Mouse (Mus musculus) brain, embryonic 14.5 days (tissue): ENCODE measurements at regions not wholly inside any gene's neighbourhood (a gene's known extent, or its start where the extent isn't known, plus 50 kb on each side); places are given as distances from the start of the nearest gene placed in this dataset.
"Not testable (repeated sequence)": the region's sequence is repeated elsewhere in the genome, so short reads cannot be mapped to it uniquely, and the experiment has no call there.

ENCODE experiments used
- DNase-seq: peaks from one replicate; pipeline ENCODE4 v3.0.0-alpha.2; 2011; ENCODE audit warnings: low read depth
- CTCF ChIP-seq: fragments of 200-500 bp; IDR thresholded peaks from 2 replicates; pipeline ENCODE4 v1.5.1; 2012; ENCODE audit warnings: inconsistent platforms, mild to moderate bottlenecking, moderate library complexity, borderline replicate concordance; ENCODE audit not compliant: insufficient read depth, insufficient read length; ENCODE audit errors: extremely low read depth
- POLR2A ChIP-seq: fragments of 200-500 bp; IDR thresholded peaks from 2 replicates; pipeline ENCODE4 v1.6.1; 2012; ENCODE audit warnings: mild to moderate bottlenecking, inconsistent platforms, borderline replicate concordance; ENCODE audit not compliant: poor library complexity, insufficient read depth, insufficient read length, severe bottlenecking; ENCODE audit errors: extremely low read depth

DNA sequence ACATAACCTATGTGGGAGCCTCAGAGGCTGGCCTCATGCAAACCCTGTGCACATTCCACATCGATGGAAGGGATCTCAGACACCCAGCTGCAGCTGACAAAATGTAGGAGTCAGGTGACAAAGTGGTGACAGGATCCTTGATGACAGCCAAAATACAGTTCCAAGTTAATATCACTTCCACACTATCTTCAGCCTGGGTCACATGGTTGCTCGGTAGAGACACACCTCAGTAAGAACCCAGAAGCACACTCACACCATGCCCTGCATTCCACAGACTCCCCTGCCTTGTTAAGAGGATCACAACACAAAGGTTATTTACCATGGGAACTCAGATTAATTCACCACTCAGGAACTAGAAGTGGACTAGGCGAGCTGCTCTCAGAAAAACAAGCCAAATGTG is 505.4 kb upstream of the Hsf2 start:
- no peak for TF ChIP-seq POLR2A
- no peak for TF ChIP-seq CTCF
- DNase-seq: peak; percentile 22

DNA sequence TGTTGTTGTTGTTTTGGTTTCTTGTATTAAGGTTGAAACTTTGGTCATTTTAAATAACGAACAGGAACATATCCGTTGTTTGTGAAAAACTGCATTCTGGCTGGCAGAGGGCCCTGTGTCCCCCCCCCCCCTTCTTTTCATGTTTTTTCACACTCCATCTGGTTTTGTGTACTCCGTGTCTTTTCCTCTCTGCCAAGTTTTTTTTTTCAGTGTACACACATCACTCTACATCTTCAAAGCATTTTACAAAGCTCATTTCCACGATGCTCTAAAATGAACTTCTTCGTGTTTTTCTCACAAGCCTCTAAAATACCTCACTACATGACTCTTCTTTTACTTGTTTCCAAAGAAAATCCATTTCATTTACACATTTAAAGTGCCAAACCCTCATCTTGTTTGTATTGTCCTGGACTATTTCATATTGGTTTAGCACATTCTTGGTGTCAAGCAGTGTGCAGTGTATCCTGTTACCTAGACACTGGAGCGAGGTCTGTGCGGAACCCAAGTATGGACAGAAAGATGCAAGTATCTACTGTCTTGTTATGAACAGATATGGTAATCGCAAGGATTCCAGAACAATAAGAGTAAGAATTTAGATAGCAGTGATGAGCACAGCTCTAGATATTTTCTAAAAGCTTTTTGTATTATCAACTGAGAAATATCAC is 503.5 kb upstream of the Hsf2 start:
- peak; percentile 79 for DNase-seq

DNA sequence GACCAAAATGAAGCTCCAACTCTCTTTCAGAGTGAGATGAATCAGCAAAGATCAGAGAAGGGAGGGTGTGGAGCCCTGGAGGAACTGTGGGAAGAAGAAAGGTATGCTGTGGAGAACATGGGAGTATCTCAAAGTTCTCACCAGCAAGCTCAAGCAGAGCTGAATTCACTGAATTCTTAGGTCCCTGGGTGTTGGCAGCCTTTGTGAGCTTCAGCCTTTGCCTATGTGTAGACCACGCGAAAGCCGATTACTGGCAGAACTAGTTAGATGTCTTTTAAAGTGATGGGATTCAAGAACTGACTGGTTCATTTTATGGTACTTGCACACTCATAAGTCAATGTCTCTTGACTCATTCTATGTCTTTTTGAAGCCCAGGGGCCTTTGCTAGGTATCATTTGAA is 491.2 kb upstream of the Hsf2 start:
- no peak for DNase-seq
- TF ChIP-seq CTCF (no peak), POLR2A (no peak)

More for the DNA sequence above, 503.5 kb upstream of the Hsf2 start:
- TF ChIP-seq POLR2A (no peak), CTCF (no peak)

DNA sequence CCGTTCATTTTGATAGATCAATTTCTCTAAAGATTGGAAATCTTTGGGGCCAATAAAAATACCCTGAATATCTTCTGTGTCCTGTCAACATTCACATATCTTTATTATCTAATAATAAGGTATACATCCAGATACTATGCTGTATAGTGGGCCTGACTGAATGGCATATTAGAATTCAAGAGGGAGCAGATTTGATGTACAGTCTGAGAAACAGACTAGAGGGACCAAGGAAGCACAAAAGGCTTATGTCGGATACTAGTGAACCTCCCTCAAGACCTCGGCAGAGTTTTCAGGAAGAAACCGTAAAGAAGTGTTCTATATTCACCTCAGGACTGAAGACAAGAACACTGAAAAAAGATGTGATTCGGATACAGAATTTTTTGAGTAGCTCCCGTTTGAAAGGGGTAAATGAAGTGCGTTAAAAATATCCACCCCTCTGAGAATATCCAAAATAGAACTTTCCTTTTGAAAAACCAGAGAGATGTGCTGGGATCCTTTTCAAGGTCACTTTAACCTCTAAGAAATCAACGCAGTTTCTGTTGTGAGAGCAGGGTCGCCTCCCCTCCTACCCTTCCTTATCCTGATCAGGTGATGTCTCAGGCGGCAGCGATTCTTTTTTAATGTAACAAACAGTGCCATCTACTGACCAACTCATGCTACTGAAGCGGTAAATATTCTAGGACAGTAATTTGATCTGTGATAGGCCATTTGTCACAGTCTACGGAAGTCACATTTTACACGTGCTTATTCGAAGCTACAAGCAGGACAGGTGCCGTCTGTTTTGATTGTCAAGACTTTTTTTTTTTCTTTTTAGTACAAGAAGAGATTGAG is 485.1 kb upstream of the Hsf2 start:
- TF ChIP-seq CTCF: peak; percentile 66
- TF ChIP-seq POLR2A: no peak
- DNase-seq: peak; percentile 85

DNA sequence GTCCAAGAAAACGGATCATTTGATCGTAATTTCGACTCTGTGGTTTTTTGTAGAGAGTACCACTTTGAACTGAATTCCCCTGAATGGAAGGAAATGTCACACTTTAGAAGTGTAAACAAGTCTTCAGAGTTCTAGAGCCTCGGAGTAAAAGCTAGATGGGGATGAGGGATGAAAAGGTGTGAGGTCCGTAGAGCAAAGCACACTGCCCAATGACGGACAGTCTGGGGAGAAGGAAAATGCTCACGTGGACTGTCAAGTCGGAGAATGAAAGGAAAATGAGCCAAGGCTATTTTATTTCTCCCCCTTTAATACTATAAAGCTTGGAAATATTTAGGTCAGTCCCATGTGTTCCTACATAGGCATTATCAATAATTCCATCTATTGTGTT is 484.5 kb upstream of the Hsf2 start:
- no peak for DNase-seq
- TF ChIP-seq CTCF (no peak), POLR2A (no peak)

DNA sequence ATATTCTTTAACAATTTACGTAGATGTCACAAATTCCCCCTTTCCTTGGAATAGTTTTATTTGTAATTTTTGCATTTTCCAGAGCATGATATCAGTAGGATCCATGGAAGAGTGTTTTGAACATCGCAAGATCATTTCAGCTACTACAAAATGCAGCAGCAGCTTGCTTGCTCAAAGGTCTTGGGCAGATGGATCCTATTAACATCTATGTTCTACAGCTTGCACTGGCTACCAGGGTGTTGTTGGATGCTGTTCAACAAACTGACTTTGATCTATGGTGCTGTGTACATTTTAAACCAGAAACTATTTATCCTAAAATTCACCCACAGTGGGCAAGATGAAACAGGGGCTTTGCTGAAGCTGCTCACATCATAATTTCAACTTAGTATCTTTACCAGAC is 448.5 kb upstream of the Hsf2 start:
- DNase-seq: peak; percentile 68

DNA sequence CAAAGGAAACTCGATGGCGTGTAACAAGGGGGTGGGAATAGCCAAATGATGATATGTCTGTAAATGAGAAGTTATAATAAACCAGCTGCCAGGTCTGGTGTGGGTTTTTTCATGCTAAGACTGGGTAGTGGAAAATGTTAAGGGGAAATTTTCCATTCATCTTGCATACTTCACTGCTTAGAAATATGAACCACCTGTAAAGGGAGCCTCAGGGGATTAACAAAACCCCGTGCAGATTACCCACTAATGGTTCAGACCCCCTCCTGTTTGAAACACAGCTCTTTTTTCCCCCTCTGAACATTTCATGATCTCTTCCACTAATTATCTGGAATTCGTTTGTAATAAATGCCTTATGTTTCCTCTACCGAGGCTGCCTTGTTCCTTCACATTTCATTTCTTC is 446.0 kb upstream of the Hsf2 start:
- no peak for TF ChIP-seq POLR2A
- no peak for TF ChIP-seq CTCF
- DNase-seq: peak; percentile 22

More for the DNA sequence above, 448.5 kb upstream of the Hsf2 start:
- TF ChIP-seq POLR2A (no peak), CTCF (no peak)

DNA sequence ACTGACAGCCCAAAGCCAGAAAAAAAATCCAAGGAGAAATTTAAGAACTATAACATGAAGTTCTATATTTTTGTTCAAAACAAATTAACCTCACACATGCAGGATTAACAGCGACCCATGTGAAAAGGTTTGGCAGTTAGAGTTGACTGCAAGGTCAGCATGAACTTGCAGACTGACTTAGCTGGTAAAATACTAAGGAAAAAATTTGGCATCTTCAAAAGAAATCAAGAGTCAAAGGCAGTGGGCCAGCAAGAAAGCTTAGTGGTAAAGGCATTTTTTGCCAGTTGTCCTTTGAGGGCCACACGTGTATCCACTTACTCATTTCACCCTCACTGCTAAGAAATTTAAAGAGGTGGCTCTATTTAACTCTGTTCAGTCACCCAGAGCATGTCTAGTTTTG is 440.2 kb upstream of the Hsf2 start:
- TF ChIP-seq POLR2A (no peak), CTCF (no peak)
- no peak for DNase-seq

DNA sequence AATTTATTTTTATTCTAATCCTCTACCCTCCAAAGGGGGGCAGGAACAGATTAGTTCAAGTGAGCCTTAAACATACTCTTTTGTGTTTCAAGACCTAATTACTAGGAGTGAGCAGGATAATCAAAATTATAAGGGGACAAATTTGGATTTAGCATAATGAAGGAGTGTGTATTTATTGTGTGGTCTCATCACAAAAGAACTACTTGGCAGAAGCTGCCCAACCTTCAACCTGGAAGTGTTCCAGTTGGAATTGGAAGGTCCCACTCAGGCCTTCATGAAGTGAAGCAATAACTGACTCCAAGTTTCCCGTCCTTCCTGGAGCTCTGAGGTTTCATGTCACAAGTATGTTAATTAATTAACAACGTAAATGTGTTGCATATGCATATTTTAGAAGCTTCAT is 439.3 kb upstream of the Hsf2 start:
- peak; percentile 72 for DNase-seq

DNA sequence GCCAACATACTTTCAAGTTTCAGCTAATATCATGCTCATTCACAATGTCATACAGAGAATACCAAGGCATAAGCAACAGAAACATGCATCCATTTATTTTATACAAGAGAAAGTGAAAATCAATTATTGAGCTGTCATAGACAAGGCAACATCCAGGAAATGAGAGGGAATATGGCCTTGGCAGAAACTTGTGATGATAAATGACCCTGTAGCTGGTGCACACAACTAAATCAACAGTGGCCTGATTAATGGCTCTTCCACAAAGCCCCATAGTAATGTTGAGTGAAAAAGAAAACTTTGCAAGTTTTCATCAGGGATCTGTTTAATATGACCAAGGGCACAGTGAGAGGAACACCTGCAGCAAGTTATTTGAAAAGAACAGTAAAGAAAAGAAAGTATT is 438.5 kb upstream of the Hsf2 start:
- TF ChIP-seq POLR2A: no peak
- no peak for TF ChIP-seq CTCF
- no peak for DNase-seq

More for the DNA sequence above, 439.3 kb upstream of the Hsf2 start:
- TF ChIP-seq CTCF: no peak

DNA sequence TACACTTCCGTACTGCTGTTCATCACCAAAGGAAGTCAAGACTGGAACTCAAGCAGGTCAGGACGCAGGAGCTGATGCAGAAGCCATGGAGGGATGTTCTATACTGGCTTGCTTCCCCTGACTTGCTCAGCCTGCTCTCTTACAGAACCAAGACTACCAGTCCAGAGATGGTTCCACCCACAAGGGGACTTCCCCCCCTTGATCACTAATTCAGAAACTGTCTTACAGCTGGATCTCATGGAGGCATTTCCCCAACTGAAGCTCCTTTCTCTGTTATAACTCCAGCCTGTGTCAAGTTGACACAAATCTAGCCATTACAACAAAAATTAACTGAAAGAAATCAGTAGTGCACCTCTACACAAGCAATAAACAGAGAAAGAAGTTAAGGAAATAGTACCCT is 432.8 kb upstream of the Hsf2 start:
- DNase-seq: not testable (repeated sequence)

DNA sequence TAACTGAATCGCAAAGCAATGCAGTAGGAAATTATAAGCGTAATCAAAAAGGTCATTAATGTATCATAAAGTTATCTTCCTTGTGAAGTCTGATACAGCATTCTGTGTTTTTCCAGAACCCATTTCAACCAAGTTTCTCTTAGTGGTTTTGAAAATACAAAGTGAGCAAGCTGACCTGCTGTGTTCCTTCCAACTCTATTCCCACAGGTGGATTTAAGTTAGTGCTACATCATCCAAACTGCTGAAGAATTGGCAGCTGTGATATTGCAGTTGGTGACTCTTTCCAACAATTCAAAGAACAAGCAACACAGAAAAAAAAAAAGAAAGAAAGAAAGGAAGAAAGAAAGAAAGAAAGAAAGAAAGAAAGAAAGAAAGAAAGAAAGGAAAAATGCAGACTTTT is 396.1 kb upstream of the Hsf2 start:
- no peak for DNase-seq
- no peak for TF ChIP-seq CTCF
- no peak for TF ChIP-seq POLR2A

DNA sequence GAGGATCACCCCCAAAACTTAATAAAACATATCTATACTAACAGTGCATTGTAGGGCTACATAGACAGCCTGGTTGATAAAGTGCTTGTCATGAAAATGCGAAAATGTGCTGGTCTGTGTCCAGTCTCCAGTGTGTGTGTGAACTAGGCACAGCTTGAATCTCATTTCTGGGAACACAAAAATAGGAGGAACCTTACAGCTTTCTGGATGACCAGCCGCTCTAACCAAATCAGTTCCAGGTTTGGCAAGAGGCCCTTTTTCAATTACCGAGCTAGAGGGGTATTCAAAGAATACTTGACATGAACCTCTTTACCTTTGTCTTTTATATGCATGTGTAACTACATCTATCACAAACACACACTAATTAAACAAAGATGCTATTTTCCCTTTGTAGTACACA is 390.3 kb upstream of the Hsf2 start:
- peak; percentile 72 for DNase-seq
- TF ChIP-seq CTCF (no peak), POLR2A (no peak)
